Mouse (Mus musculus) kidney, embryonic 14.5 days (tissue): ENCODE measurements at regions not wholly inside any gene's neighbourhood (a gene's known extent, or its start where the extent isn't known, plus 50 kb on each side); places are given as distances from the start of the nearest gene placed in this dataset.

ENCODE experiments used
- ATAC-seq: fragments of 200-750 bp; cut with Nextera tagmentation; 2 replicates; pipeline ENCODE4 v1.8.0; 2017; ENCODE audit warnings: moderate number of reproducible peaks, mild to moderate bottlenecking, moderate TSS enrichment, moderate library complexity; ENCODE audit not compliant: low FRiP score, low TSS enrichment
- H3K27ac ChIP-seq: fragments of 300-500 bp; sonication (generic); 2 replicates; pipeline ENCODE4 v1.5.1; 2014; ENCODE audit warnings: low read depth, mild to moderate bottlenecking, low read length, moderate library complexity, mixed read lengths
- H3K27me3 ChIP-seq: fragments of 300-500 bp; sonication (generic); 2 replicates; pipeline ENCODE4 v1.6.1; 2014; ENCODE audit warnings: mild to moderate bottlenecking, low read length; ENCODE audit not compliant: control insufficient read depth, insufficient read depth
- H3K36me3 ChIP-seq: fragments of 300-500 bp; sonication (generic); 2 replicates; pipeline ENCODE4 v1.6.1; 2014; ENCODE audit warnings: low read length, mixed read lengths; ENCODE audit not compliant: control insufficient read depth, insufficient read depth
- H3K4me1 ChIP-seq: fragments of 300-500 bp; sonication (generic); 2 replicates; pipeline ENCODE4 v1.6.1; 2014; ENCODE audit warnings: low read length, mixed read lengths; ENCODE audit not compliant: control insufficient read depth, insufficient read depth
- H3K4me2 ChIP-seq: fragments of 300-500 bp; sonication (generic); replicated peaks from 2 replicates; pipeline ENCODE4 v1.6.1; 2014; ENCODE audit warnings: low read depth, mild to moderate bottlenecking, low read length
- H3K4me3 ChIP-seq: fragments of 300-500 bp; sonication (generic); 2 replicates; pipeline ENCODE4 v1.5.1; 2014; ENCODE audit warnings: mild to moderate bottlenecking, low read length
- H3K9ac ChIP-seq: fragments of 300-500 bp; sonication (generic); 2 replicates; pipeline ENCODE4 v1.6.1; 2014; ENCODE audit warnings: low read depth, mild to moderate bottlenecking, low read length, moderate library complexity
- H3K9me3 ChIP-seq: fragments of 300-500 bp; sonication (generic); 2 replicates; pipeline ENCODE4 v1.6.1; 2016; ENCODE audit warnings: low read length; ENCODE audit not compliant: control insufficient read depth
- WGBS: fragments of 180-500 bp; shearing (Covaris S2); extraction: QIAGEN DNeasy Blood & Tissue Kit; methylation state at CpG from one replicate; pipeline ENCODE4 v1.1.7; 2014; 5-methylcytosine and 5-hydroxymethylcytosine counted together

- H3K9me3 ChIP-seq = no peaks in the 10 kb centered on the region
- no peaks in the 10 kb centered on the region for H3K4me1 ChIP-seq
- ATAC-seq = no peak
- WGBS = 65% methylated on average over 3 of the region's 3 CpGs
- H3K36me3 ChIP-seq = no peaks in the 10 kb centered on the region
- no peaks in the 10 kb centered on the region for H3K27me3 ChIP-seq
- no peak overlapping the region for H3K27ac ChIP-seq
- H3K4me3 ChIP-seq = no peak overlapping the region
- no peak overlapping the region for H3K4me2 ChIP-seq
- H3K9ac ChIP-seq = no peak overlapping the region
Observed at GRCm38 (mm10) chr2:158909086-158909485, 114.5 kb downstream of the Dhx35 start.

DNA sequence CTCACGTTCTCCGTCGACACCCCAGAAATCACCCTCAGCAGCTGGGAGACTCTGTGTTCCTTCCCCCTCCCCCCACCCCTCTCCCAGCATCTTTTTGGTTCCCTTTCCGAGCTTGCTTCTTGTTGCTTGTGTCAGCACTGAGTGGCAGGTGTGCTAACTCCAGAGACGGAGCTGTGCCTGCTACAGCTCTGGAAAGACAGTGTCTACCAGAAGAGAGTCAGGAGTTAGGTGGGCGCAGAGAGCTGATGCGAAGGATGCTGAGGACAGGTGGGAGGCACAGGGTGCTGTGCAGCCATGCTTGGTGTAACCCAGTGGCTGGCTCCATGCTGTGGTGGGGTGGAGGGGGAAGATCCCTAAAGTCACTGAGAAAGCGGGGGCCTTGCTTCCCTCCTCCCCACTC is 115.7 kb downstream of the Dhx35 start:
- Histone ChIP-seq H3K4me1 (no peaks in the 10 kb centered on the region), H3K4me3 (no peak overlapping the region), H3K9me3 (no peaks in the 10 kb centered on the region), H3K9ac (no peak overlapping the region), H3K36me3 (no peaks in the 10 kb centered on the region), H3K27ac (no peak overlapping the region), H3K4me2 (no peak overlapping the region), H3K27me3 (no peaks in the 10 kb centered on the region)
- no peak for ATAC-seq
- WGBS = 59% methylated on average over 8 of the region's 8 CpGs

DNA sequence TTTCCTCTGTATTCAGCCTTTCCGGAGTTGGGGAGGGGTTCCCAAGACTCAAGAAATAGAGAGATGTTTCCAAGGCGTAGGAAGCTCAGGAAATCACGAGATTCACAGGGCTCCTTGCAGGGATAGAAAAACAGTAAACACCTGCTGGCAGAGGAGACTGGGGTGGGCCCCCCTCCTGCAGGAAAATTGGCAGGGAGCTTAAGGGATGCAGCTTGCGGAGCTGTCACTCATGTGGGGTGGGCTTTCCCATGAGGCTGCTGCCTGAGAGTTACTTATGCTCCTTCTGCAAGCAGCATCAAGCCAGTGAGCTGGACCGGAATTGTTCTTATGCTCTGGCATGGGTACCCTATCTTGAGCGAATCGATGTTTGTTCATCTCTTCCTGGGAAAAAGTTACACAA is 116.6 kb downstream of the Dhx35 start:
- Histone ChIP-seq H3K9me3 (no peaks in the 10 kb centered on the region), H3K9ac (no peak overlapping the region), H3K27me3 (no peaks in the 10 kb centered on the region), H3K36me3 (no peaks in the 10 kb centered on the region), H3K4me2 (no peak overlapping the region), H3K4me1 (no peaks in the 10 kb centered on the region), H3K4me3 (no peak overlapping the region), H3K27ac (no peak overlapping the region)
- no peak for ATAC-seq
- WGBS = 59% methylated on average over 7 of the region's 7 CpGs

DNA sequence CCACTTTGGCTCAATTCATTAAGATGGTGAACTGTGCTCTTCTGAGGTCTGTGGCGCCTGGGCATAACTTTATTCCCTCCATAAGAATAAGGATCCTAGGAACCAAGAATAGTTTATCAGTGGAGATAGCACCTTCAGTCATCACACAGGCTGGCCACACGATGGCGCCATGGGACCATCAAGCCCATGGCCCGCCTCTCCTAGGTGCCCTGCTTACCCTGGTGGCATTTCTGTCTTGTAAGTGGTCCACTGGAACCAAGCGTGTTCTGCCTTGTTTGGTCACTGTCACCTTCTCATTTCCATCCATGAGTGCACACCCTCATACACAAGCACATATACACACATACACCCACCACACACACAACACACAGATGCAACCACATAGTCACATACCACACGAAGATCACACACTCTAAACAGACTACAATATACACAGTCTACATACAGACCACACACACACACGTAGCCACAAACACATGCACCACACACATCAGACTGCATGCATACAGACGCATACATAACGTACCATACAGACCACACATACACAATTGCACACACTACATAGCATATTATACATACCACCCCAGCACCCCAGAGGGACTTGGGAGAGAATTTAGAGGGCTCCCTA is 118.1 kb downstream of the Dhx35 start:
- no peaks in the 10 kb centered on the region for H3K27me3 ChIP-seq
- no peak overlapping the region for H3K4me2 ChIP-seq
- no peak overlapping the region for H3K27ac ChIP-seq
- no peaks in the 10 kb centered on the region for H3K9me3 ChIP-seq
- no peak overlapping the region for H3K9ac ChIP-seq
- H3K4me1 ChIP-seq = no peaks in the 10 kb centered on the region
- no peak overlapping the region for H3K4me3 ChIP-seq
- no peaks in the 10 kb centered on the region for H3K36me3 ChIP-seq
- WGBS = 41% methylated on average over 9 of the region's 9 CpGs
- 0 out of 2 replicates have a peak, but pooled peaks have one; percentile 49 for ATAC-seq

DNA sequence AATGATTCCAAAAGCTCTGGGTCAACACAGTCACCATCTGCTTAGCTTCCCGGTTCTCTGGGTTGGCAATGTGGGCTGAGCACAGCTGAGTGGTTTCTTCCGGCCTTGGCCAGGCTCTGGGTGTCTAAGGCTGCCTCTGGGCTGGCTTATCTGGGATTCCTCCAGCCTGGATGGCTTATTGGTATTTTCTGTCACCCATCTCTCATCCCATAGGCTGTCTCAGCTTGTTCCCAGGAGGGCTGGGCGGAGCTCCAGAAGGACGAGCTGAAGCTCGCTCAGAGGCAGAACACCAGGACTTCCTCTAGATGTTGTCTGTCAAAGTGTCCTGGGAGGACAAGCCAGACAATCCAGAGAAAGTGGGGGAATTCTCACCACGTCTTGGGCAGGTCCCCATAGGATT is 122.8 kb downstream of the Dhx35 start:
- no peak overlapping the region for H3K4me3 ChIP-seq
- no peak overlapping the region for H3K9ac ChIP-seq
- WGBS = 60% methylated on average over 6 of the region's 6 CpGs
- no peaks in the 10 kb centered on the region for H3K27me3 ChIP-seq
- H3K9me3 ChIP-seq = no peaks in the 10 kb centered on the region
- H3K36me3 ChIP-seq = no peaks in the 10 kb centered on the region
- H3K27ac ChIP-seq = no peak overlapping the region
- H3K4me1 ChIP-seq = no peaks in the 10 kb centered on the region
- ATAC-seq = no peak
- H3K4me2 ChIP-seq = no peak overlapping the region

DNA sequence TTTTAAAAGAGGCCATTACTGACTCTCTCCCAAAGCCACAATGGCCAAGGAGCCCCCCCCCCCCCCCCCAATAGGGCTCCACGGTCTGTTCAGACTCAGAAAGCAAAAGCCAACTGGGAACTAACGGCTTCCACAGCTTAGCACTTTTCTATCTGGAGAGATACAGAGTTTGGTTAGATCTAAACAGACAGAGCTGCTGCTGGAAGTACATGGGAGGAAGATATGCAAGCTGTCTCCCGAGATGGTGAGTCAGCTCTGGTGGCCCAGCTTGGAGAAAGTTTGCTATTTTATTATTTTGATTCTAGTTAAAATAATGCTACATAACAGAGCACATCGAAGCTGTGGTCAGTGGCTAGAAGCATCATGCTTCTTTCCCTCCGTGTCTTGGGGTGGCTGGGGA is 123.7 kb downstream of the Dhx35 start:
- Histone ChIP-seq H3K4me3 (no peak overlapping the region), H3K9ac (no peak overlapping the region), H3K27me3 (no peaks in the 10 kb centered on the region), H3K36me3 (no peaks in the 10 kb centered on the region), H3K4me1 (no peaks in the 10 kb centered on the region), H3K4me2 (no peak overlapping the region), H3K27ac (no peak overlapping the region), H3K9me3 (no peaks in the 10 kb centered on the region)
- 82% methylated on average over 5 of the region's 5 CpGs for WGBS
- no peak for ATAC-seq

GRCm38 (mm10) chr2:158921342-158922255 is 127.0 kb downstream of the Dhx35 start:
- H3K4me3 ChIP-seq = no peak overlapping the region
- whole genome bisulfite sequencing = 72% methylated on average over 12 of the region's 12 CpGs
- ATAC-seq = no peak
- no peak overlapping the region for H3K4me2 ChIP-seq
- no peaks in the 10 kb centered on the region for H3K9me3 ChIP-seq
- no peak overlapping the region for H3K9ac ChIP-seq
- H3K27me3 ChIP-seq = no peaks in the 10 kb centered on the region
- H3K27ac ChIP-seq = no peak overlapping the region
- H3K36me3 ChIP-seq = no peaks in the 10 kb centered on the region
- H3K4me1 ChIP-seq = no peaks in the 10 kb centered on the region

DNA sequence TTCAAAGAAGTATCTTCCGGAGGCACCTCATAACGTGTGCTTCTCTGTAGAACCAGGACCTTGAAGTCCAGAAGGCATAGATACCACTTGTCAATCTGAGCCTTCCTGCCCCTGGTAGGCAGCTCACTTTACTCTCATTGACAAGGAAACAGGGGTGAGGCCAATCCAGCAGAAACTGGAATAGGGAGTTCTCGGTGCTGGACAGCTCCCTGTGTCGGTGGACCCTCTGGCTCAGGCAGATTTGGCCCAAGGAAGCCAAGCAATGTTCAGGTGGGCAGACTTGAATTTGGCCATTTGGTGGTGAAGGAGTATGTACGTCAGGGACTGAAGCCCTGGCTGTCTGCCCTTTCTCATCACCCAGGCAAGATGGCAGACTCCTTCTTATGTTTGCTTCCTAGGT is 128.2 kb downstream of the Dhx35 start:
- Histone ChIP-seq H3K9me3 (no peaks in the 10 kb centered on the region), H3K27ac (no peak overlapping the region), H3K4me2 (no peak overlapping the region), H3K4me3 (no peak overlapping the region), H3K9ac (no peak overlapping the region), H3K4me1 (no peaks in the 10 kb centered on the region), H3K36me3 (no peaks in the 10 kb centered on the region), H3K27me3 (no peaks in the 10 kb centered on the region)
- WGBS = 44% methylated on average over 5 of the region's 5 CpGs
- ATAC-seq = no peak

DNA sequence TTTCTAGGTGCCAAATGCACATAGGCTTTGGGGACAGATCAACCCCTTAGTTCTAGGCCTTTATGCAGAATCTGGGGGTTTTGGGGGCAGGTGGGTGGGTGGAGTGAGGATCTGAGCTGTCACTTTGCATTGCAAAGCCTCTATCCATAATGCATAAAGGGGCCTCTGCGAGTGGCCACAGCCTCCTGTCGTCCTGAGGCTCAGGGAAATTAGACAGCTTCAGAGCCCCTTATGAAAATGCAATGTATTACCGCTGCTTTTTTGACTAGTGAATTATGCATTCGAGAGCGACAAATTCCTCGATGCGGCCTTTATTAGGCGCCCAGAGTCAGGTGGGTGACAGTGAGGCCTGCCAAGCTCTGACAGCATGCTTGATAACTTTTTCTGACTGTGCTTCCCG is 134.9 kb downstream of the Dhx35 start:
- Histone ChIP-seq H3K27ac (no peak overlapping the region), H3K36me3 (no peaks in the 10 kb centered on the region)
- 81% methylated on average over 9 of the region's 9 CpGs for WGBS

More for the DNA sequence above, 134.9 kb downstream of the Dhx35 start:
- Histone ChIP-seq H3K4me1 (no peaks in the 10 kb centered on the region), H3K9ac (no peak overlapping the region), H3K4me2 (no peak overlapping the region), H3K27me3 (no peaks in the 10 kb centered on the region), H3K9me3 (no peaks in the 10 kb centered on the region), H3K4me3 (no peak overlapping the region)
- ATAC-seq = no peak
